Mouse (Mus musculus): Measurements from ENCODE around the gene Cic.

DNA sequence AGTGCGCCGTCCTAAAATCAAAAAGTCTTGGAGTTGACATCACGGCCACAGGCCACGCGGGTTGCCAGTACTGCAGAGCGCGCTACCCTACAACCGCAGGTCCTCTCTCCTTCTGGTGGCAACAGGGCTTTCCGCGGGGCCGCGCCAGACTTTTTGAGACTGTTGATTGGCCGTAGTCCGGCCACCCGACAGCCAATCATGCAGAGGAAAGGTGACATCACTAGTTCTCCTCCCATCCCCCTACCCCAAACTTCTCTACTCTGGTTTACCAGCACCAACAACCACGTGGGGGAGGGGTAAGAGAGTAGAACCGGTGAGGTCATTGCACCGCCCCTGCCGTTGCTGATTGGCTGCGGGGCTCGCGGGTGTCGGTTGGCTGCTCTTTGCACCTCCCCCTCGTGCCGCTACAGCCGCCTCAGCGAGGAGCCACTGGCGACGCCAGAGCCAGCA lies at the start of gene Cic:
- TF ChIP-seq CTCF (IDR thresholded peaks at IDR 0.05; ENCODE audit: low read depth, low read length) (no peak), POLR2A (IDR thresholded peaks at IDR 0.05; ENCODE audit: insufficient read depth, low read length) (peak; percentile 97), EP300 (IDR thresholded peaks at IDR 0.05; ENCODE audit: insufficient read depth, low read depth, low read length) (0 out of 2 replicates have a peak, but pooled peaks have one; percentile 18)
